Mouse (Mus musculus) hematopoietic multipotent progenitor cell, adult 10-12 weeks (in vitro differentiated cells): ENCODE data around the gene P3h3. TPM values are rescaled to one million over a fixed set of nuclear protein-coding genes. Genes with fewer than 3 reads are reported as not detected.

Source experiments
- polyA plus RNA-seq: library from polyadenylated mRNA; stranded (reverse); fragments of >175 nt; gene quantifications from 2 replicates; pipeline ENCODE4 v1.2.3, GENCODE M21; 2012; ENCODE audit warnings: low replicate concordance

Gene P3h3
- 1.9 and 4.7 TPM in 2 replicates for polyA plus RNA-seq

DNA sequence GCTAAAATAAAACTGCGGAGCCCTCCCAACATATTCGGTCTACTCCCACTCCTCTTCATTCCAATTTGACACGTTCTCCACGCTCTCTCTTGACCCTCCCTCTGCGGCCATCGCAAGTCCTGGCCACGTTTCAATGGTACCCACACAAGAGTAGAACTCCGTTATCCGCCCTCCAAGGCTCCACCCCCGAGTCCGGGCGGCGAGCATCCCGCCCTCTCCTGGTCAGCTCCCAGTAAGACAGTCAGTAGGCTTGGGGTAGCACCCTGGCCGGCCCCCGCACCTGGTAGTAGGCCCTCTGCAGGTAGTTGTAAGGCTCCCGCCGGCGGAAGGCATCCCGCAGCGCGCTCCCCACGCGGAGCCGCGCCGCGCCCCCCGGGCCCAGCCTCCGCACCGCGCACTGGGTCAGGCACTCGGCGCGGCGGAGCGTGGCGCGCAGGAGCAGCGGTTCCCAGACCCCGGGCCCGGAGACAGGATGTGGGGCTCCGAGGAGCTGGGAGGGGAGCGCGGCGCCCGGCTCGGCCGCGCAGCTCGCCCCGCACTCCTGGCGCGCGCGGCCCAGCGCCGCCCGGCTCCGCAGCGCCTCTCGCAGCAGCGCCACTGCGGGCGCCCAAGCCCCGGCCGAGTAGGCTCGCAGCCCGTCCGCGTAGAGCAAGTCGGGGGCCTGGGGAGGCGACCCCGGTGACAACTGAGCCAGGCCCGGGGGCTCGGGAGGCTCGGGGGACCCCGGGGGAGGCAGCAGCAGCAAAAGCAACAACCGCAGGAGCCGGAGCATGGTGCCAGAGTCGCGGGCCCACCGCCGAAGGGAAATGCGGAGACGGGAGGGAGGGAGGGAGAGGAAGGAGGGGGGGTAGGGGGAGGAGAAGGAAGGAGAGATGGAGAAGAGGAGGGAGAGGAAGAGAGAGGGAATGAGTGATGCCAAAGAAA, at the start of gene P3h3:
P3h3 (minus strand) TSS at position 837 of the 924 bp plus-strand sequence.

DNA sequence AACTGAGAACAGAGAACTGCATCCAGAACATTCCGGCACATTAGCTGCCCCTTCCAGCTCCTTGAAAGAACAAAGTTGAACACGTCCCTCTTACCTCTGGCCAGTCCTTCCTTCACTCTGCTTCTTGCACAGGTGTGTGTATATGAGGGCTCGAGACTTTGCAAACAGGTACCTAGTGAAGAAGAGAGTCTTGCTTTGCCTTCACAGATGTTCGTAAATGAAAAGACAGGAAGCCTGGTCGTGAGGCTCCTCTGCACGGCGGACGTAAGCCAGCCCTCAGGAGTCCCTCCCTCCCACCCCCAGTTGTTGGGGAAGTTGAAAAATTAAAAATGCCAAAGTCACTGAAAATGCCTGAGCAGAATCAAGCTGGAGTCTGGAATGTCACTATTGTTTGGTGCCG, 30.4 kb upstream of the P3h3 start, which contains the start of gene Cd4:
Cd4 (minus strand) TSS at position 236 of the 400 bp plus-strand sequence.

DNA sequence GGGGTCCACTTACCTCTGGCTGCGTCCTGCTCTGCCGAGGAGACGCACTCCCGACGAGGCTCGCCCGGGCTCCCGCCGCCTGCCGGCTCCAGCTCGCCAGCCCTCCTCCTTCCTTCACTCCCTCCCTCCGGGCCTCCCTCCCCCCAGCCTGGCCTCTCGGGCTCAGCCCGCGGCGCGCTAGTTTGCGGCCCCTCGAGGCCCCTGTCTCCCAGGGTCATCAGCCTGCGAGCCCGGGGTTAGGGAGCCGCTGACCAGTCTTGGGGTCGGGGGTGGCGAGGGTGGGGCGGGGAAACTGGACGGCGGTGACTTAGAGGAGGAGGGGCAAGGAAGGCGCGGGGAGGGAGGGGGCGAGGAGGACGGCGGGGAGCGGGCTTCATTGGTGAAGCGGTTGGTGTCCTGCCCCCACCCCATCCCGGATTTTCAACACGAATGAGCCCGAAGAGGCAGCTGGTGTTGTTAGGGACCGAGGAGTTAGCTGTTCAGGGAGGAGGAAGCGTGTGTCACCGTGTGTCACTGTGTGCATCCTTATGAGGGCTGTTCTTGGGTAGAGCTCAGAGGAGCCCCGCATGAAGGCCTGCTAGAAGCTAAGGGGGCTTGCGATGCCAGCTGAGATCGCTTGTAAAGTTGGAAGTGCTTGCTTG, 6.2 kb upstream of the P3h3 start, which contains the start of gene Gpr162:
Gpr162 (minus strand) TSS at position 326 of the 641 bp plus-strand sequence.

DNA sequence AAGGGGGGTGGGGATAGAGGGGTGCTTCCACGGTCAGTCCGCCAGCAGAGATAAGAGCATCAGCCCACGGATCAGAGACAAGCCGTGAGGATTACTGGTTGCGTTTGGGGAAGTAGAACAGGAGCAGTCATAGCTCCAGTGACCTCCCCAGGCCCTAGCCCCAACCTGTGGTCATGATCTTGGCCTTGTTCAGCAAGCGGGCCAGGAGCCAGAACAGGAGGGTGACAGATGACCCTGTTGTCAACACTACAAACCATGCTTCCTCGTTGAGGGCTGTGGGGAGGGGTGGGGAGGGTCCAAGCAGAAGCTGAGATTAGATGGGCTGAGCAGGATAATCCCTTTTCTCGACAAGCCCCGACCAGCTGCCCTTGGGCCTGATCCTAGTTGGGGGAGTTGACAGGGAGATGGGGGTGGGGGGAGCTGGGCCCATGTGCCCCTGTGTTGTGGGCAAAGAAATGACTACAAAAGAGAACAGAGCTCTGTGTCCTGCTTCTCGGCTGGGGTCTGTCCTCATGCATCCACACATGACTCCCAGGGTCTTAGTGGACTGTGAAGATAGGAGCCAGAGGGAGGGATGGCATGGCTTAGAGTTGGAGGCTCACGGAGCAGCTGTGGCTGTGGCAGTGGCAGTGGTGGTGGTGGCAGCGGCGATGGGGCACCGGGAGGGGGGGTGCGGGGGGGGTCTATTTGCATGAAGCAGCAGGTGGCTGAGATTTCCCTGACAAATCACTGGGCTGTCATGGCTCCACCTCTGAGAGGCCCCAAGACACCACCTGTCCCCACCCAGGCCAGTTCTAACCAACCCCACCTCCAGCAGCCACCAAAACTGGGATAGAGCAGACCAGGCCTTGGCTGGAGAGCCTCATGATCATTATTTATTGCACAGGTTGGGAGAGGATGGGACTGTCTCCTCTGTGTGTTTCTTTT, 17.0 kb downstream of the P3h3 start, which contains the start of gene Gnb3:
Gnb3 (minus strand) TSS at position 35 of the 927 bp plus-strand sequence.

DNA sequence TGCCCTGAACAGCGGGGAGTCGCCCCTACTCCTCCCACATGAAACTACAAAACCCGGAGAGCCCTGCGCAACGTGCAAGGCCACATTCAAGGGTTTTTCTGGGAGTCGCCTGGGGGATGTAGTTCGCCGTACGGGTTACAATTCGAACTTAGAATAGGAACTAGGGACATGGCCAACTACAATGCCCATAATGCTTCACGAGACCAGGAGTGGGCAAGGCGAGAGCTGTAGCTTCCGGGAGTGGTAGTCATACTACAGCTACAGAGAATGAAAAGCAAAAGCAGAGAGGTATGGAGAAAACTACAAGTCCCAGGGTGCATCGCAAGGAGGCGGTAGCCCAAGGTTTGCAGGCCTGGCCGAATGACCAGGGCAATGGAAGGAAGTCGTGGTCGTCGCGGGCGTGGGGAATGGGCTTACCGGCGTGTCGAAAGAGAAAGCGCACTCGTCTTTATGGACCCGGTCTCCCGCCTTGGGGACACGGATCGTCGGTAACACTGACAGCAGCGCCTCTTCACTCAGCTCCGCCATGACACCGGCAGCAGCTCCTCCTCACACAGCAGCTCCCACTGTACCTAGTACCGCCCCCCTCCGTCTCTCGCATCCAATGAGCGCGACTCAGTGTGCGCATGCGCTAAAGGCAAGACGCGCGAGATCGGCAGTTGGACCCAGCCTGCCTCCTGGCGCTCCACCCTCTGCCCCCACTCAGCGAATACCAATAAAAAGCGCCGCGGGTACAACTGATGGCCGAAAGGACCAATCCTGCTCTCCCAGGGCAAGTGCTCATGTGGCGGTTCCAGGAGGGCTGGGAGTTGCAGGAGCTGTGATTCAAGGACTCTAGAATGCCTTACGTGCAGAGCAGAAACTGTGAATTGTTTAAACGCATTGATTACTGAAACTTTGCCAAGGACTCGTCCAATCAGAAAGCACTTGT, 28.4 kb downstream of the P3h3 start, which contains the start of the genes Usp5 and Cdca3:
Usp5 (minus strand) TSS at position 617 of the 931 bp plus-strand sequence.
Cdca3 (plus strand) TSS at position 680 of the 931 bp plus-strand sequence.

DNA sequence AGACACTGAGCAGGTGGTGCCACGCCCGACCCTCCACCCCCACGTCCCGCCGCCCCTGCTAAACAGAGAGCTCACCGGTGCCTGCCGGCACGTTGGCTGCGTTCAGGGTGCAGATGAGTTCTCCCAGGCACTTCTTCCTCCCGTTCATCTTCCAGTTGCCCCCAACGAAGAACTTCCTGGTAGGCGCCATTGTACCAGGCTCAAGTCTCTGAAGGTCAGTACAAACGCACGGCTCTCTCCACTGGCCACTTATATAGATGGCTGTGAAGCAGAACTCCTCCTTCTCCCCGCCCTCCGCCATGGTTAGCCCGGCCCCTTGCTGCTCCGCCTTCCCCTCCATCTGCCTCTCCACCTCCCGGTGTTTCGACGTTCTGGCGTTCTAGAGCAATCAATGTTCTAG, 43.6 kb downstream of the P3h3 start, which contains the start of gene Tpi1:
Tpi1 (minus strand) TSS at position 364 of the 400 bp plus-strand sequence.

DNA sequence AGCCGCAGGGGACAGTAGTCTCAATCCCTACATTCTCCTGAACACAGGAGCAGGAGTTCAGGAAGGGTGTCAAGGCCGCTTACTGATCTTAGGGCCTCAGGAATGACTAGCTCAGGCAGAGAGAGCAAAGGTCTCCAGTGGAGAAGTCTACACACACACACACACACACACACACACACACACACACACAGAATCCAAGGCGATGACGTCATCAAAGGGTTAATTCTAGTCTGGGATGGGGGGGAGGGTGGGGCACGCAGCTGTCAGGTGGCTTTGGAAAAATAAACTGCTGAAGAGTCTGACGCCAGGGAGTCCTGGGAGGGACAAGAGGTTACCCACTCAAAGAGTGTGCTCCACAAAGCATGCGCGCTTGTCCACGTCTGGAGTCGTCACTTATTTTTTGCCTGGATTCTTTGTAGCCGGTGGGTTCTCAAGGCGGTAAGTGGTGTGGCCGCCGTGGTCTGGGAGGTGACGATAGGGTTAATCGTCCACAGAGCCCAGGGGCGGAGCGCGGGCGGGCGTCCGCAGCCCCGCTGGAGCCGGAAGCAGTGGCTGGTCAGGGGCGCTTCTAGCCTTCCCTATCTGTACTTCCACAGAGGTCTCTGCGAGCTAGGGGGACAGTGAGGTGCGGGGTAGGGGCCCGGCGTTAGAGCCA, 49.1 kb downstream of the P3h3 start, which contains the start of gene Spsb2:
Spsb2 (plus strand) TSS at position 304 of the 655 bp plus-strand sequence.

Other genes with a start within 250 kb of the P3h3 start
- not detected in 2 replicates for gene C1s2, start 221.7 kb downstream of the P3h3 start, polyA plus RNA-seq
- 83.8 and 87.0 TPM in 2 replicates for gene Lpcat3, start 194.7 kb downstream of the P3h3 start, polyA plus RNA-seq
- 107 and 155 TPM in 2 replicates for gene Emg1, start 145.6 kb downstream of the P3h3 start, polyA plus RNA-seq
- gene Phb2, start 145.4 kb downstream of the P3h3 start, polyA plus RNA-seq = 104 and 182 TPM in 2 replicates
- 219 and 299 TPM in 2 replicates for gene Ptpn6, start 119.0 kb downstream of the P3h3 start, polyA plus RNA-seq
- gene Grcc10, start 116.4 kb downstream of the P3h3 start, polyA plus RNA-seq = 58.8 and 109 TPM in 2 replicates
- not detected in 2 replicates for gene Gm45234, start 101.7 kb downstream of the P3h3 start, polyA plus RNA-seq
- gene Atn1, start 101.2 kb downstream of the P3h3 start, polyA plus RNA-seq = 113 and 201 TPM in 2 replicates
- 1.0 and 1.2 TPM in 2 replicates for gene Eno2, start 88.1 kb downstream of the P3h3 start, polyA plus RNA-seq
- 0.48 and 1.9 TPM in 2 replicates for gene Lrrc23, start 78.0 kb downstream of the P3h3 start, polyA plus RNA-seq
- gene Spsb2, start 49.1 kb downstream of the P3h3 start, polyA plus RNA-seq = 16.0 and 17.1 TPM in 2 replicates
- gene Tpi1, start 43.5 kb downstream of the P3h3 start, polyA plus RNA-seq = 11.3 and 43.1 TPM in 2 replicates
- 27.3 and 47.7 TPM in 2 replicates for gene Usp5, start 28.3 kb downstream of the P3h3 start, polyA plus RNA-seq
- gene Cdca3, start 28.2 kb downstream of the P3h3 start, polyA plus RNA-seq = 9.2 and 13.6 TPM in 2 replicates
- gene Gnb3, start 17.5 kb downstream of the P3h3 start, polyA plus RNA-seq = 0.11 and 1.2 TPM in 2 replicates
- gene Gpr162, start 6.2 kb upstream of the P3h3 start, polyA plus RNA-seq = 1.7 and 7.4 TPM in 2 replicates
- 63.7 and 67.0 TPM in 2 replicates for gene Cd4, start 30.5 kb upstream of the P3h3 start, polyA plus RNA-seq
- gene Lag3, start 54.0 kb upstream of the P3h3 start, polyA plus RNA-seq = 17.4 and 27.6 TPM in 2 replicates
- 543 and 1,849 TPM in 2 replicates for gene Ptms, start 62.4 kb upstream of the P3h3 start, polyA plus RNA-seq
- 148 and 194 TPM in 2 replicates for gene Mlf2, start 73.6 kb upstream of the P3h3 start, polyA plus RNA-seq
- gene Cops7a, start 107.8 kb upstream of the P3h3 start, polyA plus RNA-seq = 29.0 and 55.9 TPM in 2 replicates
- 51.0 and 101 TPM in 2 replicates for gene Pianp, start 138.9 kb upstream of the P3h3 start, polyA plus RNA-seq
- 50.8 and 78.9 TPM in 2 replicates for gene Zfp384, start 151.4 kb upstream of the P3h3 start, polyA plus RNA-seq
- gene Ing4, start 182.0 kb upstream of the P3h3 start, polyA plus RNA-seq = 19.0 and 38.5 TPM in 2 replicates
- gene Acrbp, start 191.9 kb upstream of the P3h3 start, polyA plus RNA-seq = 22.0 and 22.1 TPM in 2 replicates
- 8.6 and 15.2 TPM in 2 replicates for gene Lpar5, start 210.2 kb upstream of the P3h3 start, polyA plus RNA-seq
- 130 and 203 TPM in 2 replicates for gene Chd4, start 238.2 kb upstream of the P3h3 start, polyA plus RNA-seq